Mouse (Mus musculus) gastrocnemius, postnatal 10 days (tissue): ENCODE measurements around the gene Rasl10b. TPM values are rescaled to one million over a fixed set of nuclear protein-coding genes. Genes with fewer than 3 reads are reported as not detected.

Source experiments
- DNase-seq: peaks from one replicate; pipeline ENCODE4 v3.0.0; 2021; ENCODE audit warnings: mixed read lengths
- total RNA-seq, 2 experiments: library from RNA; stranded (reverse); gene quantifications; 2 replicates each; pipeline ENCODE4 v1.2.3; 2021

Gene Rasl10b
- total RNA-seq, 2 experiments from 2014 or later: 0.75 to 0.81 TPM

GRCm38 (mm10) chr11:83432533-83432932 is 23.6 kb downstream of the Rasl10b start:
- DNase-seq: no peak

GRCm38 (mm10) chr11:83437377-83437776 is 28.4 kb downstream of the Rasl10b start, which contains the start of gene 1700020L24Rik:
Gene 1700020L24Rik (plus strand): TSS chr11:83437677.
- DNase-seq: no peak

GRCm38 (mm10) chr11:83439426-83440060 is 30.6 kb downstream of the Rasl10b start:
- no peak for DNase-seq

- peak; percentile 86 for DNase-seq
Observed at GRCm38 (mm10) chr11:83440081-83441064, 31.4 kb downstream of the Rasl10b start.

GRCm38 (mm10) chr11:83441235-83441634 is 32.3 kb downstream of the Rasl10b start:
- peak; percentile 45 for DNase-seq

- peak; percentile 74 for DNase-seq
Observed at GRCm38 (mm10) chr11:83442596-83443267, 33.8 kb downstream of the Rasl10b start.

GRCm38 (mm10) chr11:83443824-83444223 is 34.9 kb downstream of the Rasl10b start:
- no peak for DNase-seq

GRCm38 (mm10) chr11:83445001-83445400 is 36.1 kb downstream of the Rasl10b start:
- DNase-seq: no peak

GRCm38 (mm10) chr11:83447612-83448011 is 38.7 kb downstream of the Rasl10b start:
- DNase-seq: no peak

GRCm38 (mm10) chr11:83448021-83448926 is 39.3 kb downstream of the Rasl10b start:
- DNase-seq: peak; percentile 31

- DNase-seq: peak; percentile 42
Observed at GRCm38 (mm10) chr11:83448927-83449236, 39.9 kb downstream of the Rasl10b start.

GRCm38 (mm10) chr11:83449298-83449697 is 40.4 kb downstream of the Rasl10b start:
- DNase-seq: no peak

GRCm38 (mm10) chr11:83450550-83450949 is 41.6 kb downstream of the Rasl10b start:
- no peak for DNase-seq

GRCm38 (mm10) chr11:83451281-83451680 is 42.3 kb downstream of the Rasl10b start:
- no peak for DNase-seq

GRCm38 (mm10) chr11:83454548-83454947 is 45.6 kb downstream of the Rasl10b start:
- no peak for DNase-seq

- no peak for DNase-seq
Observed at GRCm38 (mm10) chr11:83455608-83456007, 46.7 kb downstream of the Rasl10b start.

- DNase-seq: no peak
Observed at GRCm38 (mm10) chr11:83457257-83457656, 48.3 kb downstream of the Rasl10b start.

- DNase-seq: no peak
Observed at GRCm38 (mm10) chr11:83457912-83458601, 49.1 kb downstream of the Rasl10b start.

GRCm38 (mm10) chr11:83461462-83462027 is 52.6 kb downstream of the Rasl10b start:
- DNase-seq: no peak

- peak; percentile 67 for DNase-seq
Observed at GRCm38 (mm10) chr11:83462711-83463244, 53.8 kb downstream of the Rasl10b start, which contains the start of gene Mmp28. Gene Mmp28 (minus strand): TSS chr11:83463071.
